Mouse (Mus musculus): ENCODE results near the gene Rab13.

The Rab13 gene

DNA sequence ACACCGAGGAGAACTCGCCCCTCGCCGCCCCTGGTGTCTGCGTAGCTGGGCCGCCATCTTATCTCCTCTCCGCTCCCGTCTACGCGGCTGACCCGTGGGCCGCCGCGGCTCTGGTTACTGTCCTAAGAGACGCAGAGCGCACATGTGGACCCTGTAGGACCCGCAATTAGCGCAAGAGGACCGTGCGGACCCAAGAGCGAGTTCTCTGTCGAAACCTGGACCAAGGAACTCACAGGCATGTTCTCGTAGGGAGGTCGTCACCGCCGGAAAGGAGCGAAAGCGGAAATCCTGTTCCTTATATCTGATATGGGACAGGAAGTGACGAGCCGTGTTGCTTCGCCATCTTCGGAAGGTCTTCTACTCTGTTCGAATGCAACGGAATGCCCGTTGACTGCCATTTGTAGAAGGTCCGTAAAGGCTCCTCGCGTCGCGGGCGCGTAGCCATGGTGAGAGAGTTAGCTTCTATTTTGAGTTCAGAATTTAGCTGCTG, at the start of gene Rab13, which contains the start of gene Rps27:
Gene Rab13 (plus strand): TSS at position 319 of the 490 bp plus-strand sequence.
Gene Rps27 (minus strand): TSS at position 275 of the 490 bp plus-strand sequence.
- peak; percentile 94 for DNase-seq

DNA sequence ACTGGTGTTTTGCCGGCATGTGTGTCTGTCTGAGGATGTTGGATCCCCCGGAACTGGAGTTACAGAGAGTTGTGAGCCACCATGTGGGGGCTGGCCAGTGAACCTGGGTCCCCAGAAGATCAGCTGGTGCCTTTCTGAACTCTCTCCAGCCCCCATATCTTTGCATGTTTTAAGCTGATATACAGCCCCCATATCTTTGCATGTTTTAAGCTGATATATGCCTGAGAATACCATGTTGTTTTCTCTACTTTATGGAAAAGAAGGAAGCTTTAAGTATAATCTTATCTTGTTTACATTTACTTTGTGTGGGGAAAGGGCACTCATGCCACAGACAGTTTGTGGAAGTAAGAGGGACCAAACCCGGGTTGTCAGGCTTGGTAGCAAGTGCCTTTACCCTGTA, 33.9 kb upstream of the Rab13 start:
- DNase-seq: no peak

DNA sequence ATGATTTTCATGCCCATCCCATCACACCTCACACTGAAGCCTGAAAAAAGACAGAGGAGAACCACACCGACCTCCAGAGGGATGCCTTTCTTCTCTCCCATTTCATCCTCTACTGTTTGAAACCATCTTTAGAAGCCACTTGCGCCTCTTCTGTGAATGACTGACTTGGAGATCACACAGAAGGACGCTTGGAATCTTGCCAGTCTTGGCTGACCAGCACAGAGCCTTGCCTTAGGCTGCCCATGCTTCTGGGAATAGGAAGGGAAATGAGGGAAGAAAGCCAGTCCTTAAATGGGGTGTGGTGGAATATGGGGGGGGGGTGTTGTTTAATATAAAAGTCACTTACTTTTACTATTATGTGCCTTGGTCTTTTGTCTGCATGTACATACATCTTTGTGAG, 29.9 kb upstream of the Rab13 start:
- peak; percentile 48 for DNase-seq

DNA sequence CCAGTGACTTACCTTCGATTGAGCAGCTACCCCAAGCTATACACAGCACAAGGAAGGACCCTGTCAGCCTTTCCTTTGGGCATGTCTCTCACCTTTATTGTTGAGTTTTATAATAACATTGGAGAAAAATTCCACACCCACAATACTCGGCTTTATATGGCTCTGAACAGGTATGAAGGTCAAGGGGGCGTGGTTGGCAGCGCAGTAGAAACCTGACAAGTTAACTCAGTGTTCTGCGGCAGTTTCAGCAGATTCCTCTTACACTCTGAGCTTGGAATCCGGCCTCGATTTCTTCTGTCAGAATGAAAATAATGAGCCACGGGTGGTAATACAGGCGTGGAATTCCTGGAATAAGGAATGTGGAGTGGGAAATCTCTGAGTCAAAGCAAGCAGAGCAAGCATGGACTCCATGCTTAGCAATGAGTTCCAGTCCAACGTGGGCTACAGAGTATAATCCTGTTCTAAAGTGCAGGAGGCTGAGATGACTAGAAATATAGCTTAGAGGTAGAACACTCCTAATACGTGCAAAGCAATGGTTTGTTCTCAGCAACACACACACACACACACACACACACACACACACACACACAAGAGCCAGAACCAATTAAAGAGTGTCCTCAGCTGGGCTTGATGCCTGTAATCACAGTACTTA, 22.5 kb upstream of the Rab13 start:
- no peak for DNase-seq

DNA sequence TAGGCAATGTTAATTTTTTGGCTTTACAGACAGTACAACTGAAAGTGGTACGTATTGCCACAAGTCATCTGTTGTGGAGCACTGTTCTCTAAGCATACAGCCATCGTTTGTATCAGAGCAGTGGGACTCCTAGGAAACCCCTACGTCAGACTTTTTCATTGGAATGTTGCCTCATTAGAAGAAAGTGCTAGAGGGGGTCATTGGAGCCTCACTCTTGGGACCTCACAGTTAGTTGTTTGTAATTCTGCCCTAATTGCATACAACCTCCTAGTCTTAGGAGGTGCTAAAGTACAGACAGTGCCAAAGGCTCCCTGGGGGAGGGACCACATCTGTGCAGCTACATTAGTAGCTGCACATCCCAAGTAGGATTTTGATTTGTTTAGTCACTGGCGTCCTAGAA, 18.7 kb upstream of the Rab13 start:
- DNase-seq: no peak

DNA sequence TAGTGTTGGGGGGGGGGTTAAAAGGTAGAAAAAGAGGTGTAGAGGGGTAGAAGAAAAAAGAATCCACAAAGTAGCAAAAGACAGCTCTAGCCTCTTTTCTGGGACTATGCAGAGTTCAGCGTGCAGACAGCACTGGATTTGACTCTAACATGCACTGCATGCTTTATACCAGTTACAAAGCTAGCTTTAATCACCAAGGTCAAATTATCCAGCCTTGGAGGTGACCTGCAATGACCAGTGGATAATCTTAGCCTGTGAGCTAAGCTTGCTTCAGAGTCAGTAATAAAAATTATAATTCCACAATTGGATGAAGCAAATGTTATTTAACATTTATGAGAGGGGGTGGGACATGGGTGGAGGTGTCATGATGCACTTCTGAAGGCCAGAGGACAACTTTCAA, 17.9 kb upstream of the Rab13 start:
- DNase-seq: no peak

DNA sequence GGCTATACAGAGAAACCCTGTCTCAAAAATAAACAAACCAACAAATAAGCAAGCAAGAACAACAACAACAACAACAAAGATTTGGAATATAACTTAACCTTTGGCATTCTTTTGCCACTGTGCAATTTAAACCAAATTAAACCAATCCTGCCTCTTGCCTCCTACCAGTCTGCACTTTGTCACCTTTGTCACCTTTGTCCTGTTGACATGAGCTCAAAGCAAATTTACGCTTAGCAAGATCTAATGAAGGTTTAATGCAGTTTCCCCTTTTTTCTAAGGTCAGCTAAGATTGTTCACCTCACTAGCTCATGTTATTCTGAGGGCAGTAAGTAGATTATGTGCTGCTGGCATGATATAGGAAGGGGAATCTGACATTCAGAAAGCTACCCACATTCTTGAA, 15.9 kb upstream of the Rab13 start:
- DNase-seq: no peak

DNA sequence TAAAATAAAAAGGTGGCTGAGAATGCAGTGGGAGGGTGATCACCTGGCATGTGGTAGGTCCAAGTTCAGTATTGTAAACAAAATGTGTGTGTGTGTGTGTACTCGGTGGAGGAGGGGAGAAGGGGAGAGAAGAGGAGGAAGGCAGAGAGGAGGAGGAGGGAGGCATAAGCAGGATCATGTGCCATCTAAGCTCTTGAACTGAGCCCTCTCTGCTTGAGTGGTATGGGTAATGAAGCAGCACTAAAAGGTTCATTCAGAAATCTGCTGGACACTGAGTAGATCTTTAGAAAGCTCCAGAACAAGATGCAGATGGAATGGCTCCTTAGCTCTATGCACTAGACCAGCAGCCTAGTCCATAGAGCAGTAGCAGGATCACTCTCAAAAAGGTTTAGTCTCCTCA, 10.6 kb upstream of the Rab13 start:
- DNase-seq: no peak

DNA sequence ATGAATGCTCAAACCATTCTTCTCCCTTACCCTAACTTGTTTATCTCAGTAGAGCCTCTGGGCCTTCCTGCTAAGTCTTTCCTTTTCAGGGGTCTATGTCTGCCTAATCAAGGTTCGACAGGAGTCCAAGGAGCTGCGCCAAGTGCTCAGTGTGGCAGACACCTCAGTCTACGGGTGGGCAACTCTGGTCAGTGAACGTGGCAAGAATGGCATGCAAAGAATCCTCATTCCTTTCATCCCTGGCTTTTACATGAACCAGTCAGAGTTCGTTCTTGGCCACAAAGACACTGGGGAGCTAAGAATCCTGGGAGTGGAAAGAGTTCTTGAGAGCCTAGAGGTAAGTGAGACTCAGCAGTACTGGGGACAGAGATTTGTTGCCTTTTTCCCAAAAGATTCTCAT, 9.9 kb upstream of the Rab13 start:
- no peak for DNase-seq

DNA sequence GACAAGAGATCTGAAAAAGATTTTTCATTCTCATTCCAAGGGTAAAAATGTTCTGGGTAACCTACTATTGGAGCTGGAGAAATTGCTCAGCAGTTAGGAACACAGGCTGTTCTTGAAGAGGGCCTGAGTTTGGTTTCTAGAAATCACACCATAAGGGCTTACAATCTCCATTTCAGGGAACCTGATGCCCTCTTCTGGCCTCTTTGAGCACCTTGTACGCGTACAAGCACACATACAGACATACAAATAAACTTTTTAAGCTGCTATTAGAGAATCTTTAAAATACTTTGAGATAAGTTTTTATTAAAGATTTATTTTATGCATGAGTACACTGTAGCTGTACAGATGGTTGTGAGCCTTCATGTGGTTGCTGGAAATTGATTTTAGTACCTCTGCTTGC, 8.9 kb upstream of the Rab13 start:
- DNase-seq: no peak

DNA sequence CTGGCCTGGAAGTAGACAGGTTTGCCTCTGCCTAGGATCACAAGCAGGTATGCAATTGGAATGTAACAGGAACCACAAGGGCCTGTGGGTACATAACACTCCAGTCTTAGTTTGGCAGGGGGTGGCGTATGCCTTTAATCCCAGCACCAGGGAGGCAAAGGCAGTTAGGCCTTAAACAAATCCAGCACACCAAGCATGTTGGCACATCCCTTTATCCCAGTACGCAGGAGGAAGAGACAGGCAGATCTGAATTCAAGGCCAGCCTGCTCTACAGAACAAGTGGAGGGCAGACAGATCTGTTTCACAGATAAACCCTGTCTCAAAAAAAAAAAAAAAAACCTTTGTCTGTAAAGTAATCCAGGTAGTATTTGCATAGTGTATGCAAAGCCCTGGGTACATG, 4.8 kb upstream of the Rab13 start:
- no peak for DNase-seq

DNA sequence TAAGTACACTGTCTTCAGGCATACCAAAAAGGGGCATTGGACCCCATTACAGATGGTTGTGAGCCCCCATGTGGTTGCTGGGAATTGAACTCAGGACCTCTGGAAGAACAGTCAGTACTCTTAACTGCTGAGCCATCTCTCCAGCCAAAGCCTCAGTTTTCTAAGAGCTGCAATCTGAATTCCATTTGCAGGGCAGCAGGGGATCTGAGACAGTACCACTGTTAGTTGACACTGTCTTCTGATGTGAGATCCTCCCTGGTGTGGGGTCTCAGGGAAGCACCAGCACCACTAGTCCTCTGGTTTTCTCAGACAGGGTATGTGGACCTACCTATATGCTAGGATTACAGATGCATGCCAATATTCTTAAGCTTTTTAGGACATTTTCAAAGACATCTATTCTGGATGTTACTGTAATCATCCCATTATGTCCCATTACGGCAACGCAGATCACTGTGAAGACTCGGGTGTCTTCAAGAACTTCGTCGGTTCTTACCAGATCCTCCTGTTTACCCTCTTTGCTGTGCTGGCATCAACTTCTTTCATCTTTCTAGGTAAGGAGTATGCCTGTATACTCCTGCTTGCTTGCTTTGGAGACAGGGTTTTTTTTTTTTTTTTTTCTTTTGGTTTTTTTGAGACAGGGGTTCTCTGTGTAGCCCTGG, 3.5 kb upstream of the Rab13 start:
- no peak for DNase-seq

DNA sequence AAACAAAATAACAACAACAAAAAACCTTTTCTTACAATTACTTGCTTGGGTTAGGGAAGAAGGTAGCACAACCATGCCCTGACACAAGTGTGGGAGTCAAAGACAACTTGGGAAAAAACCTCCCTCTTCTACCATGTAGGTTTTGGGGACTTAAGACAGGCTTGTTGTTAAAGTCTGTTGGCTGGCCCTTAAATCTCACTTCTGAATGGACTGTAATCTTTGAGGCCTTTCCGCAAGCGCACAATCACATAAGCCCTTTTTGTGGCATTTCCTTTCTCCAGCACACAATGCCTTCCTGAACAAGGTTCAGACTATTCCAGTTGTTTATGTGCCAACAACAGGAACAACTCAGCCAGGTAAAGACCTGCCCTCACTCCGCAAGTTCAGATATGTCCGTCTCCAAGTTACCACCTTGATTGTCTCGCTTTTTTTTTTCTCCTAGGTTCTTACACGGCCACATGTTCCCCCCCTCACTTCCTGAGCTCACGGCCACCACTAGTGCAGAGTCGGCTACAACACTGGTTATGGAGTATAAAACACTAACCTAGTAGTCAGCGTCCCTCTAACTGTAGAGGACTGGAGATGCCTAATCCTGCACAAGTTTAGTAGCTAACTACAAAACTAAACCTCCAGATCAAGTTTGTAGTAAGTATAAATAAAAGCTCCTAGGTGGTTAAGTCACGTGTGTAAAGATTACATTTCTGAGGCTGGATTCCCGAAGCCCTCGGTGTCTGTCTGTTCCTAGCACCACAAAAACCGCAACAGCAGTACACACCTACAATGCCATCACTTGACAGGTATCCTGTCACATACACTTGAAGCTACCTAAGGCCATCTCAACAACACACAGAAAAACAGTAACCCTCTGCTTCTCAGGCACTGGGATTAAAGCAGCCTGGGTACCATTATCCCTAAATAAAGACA, 1.8 kb upstream of the Rab13 start:
- DNase-seq: no peak

DNA sequence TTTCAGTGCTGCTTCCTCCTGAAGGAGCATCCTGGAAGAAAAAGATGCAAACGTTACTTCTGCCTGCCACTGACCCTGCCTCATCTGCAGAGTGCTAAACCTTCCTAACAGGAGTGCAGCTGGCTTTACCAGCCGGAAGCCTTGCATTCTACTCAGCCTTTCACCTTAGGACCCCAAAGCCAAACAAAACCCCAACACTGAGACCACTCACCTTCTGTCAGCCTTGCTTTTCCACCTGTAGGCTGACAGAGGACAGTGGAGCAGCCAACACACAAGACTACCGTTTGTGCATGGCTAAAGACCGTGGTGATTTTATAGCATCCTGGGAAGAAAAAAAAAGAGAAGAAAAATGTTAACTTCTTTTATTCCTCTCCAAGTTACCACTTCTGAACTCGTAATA, 772 bp upstream of the Rab13 start:
- no peak for DNase-seq

DNA sequence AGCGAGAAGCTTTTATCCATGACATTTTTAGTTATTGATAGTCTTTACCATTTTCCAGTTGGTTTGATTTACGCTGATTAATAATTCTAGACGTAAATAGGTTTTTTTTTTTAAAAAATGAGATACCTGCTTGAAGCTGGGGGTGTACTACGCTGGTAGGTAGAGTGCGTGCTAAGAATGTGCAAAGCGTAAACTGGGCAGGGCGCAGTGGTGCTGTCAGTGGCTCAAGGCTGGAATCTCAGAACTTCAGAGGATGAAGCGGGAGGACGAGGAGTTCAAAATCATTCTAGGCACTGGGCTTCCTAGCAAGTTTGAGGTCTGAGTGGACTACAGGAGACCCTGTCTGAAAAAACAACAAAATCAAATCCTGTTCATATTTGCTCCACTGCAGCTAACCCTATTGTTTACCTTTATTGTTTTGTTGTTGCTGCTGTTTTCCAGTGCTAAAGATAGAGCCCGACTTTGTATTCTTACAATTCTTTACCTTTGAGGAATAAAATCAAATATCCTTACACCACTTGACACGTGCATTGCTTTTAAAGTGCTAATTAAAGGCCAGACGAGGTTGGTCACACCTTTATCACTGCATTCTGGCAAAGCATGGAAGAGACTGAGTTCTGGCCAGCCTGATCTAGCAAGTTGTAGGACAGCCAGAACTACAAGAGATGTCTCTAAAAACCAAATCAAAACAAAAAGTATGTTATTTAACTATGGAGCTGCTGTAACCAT, 625 bp downstream of the Rab13 start:
- no peak for DNase-seq

DNA sequence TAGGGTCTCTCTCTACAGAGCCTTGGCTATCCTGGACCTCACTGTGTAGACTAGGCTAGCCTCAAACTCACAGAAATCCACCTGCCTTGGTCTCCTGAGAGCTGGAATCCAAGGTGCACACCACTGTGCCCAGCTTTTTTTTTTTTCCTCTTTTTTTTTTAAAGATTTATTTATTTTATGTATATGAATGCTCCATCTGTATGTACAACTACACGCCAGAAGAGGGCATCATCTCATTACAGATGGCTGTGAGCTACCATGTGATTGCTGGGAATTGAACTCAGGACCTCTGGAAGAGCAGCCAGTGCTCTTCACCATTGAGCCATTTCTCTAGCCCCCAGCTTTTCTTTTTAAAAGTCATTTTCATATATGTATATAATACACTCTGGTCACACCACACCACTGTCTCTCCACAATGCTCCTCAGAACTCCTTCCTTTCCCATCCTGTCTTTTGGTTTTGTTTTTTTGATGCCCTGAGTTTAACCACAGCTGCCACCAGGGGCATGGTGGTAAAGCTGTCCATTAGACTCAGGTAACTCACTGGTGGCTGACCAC, 2.4 kb downstream of the Rab13 start:
- DNase-seq: no peak

DNA sequence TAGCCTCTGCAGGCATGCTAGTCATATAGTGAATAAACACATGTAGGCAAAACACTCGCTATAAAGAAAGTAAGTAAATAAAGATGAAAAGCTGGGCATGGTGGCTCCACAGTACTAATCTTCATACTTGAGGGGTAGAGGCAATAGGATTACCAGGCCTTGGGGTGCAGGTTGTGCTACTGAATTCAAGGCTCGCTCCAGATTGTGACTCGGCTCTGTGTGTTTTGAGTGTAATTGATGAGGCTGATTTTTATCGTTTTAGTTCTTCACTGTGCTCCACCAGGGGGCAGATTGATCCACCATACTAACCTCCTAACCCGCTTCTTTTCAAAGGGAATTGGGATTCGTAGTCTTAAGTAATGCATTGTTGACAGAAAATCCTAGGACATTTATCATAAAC, 6.6 kb downstream of the Rab13 start:
- DNase-seq: peak; percentile 69

DNA sequence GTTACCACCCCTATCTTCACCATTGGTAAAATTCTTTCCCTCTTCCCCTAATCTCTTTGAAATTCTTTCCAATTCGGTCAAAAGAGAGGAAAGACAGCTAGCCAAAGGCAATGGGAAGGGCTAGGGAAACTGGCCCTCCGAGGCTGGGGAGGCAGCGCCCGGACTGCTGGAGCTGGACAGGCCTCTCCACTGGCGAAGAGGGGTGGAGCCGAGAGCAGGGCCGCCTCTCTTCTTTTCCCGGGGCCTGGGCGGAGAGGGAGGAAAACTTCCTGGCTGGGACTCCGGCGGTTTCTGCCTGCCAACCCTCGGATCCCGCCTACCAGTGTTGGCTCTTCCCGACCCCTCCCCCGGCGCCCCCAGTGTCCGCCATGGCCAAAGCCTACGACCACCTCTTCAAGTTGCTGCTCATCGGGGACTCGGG, 7.0 kb downstream of the Rab13 start:
- DNase-seq: peak; percentile 94

DNA sequence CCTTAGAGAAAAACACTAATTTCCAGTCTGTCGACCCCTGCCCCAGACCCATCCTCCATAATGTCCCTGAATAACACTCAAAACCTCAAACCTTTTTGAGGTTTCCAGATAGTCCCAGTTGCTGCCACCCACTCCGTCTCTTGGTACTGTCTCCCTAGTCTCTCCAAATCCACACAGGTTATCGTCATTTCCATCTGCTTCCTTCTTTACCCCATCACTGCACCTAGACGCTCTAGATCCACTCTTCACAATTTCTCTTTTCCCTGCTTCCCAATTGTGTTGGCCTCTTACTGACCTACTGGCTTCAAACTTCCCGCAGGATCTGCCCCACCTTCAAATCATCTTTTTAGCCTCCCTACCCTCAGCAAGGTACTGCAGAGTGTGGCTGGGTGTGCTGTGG, 7.6 kb downstream of the Rab13 start:
- no peak for DNase-seq

DNA sequence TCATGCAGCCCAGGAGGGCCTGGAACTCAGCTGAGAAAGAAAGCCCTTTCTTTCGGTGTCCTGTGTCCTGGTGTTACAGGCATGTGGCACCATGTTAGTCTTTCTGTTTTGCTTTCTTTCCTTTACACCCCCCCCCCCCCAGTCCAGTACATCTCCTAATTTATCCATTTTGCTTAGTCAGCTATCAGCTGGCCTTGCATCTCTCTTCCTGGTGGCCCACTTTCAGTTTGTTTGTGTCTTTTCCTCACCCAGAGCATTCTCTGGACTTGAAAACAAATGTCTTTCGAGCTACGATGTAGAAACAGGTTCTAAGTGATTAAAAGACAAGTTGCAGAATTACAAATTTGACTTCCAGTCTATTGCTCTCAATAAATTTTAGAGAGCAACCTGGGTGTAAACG, 9.0 kb downstream of the Rab13 start:
- DNase-seq: no peak

DNA sequence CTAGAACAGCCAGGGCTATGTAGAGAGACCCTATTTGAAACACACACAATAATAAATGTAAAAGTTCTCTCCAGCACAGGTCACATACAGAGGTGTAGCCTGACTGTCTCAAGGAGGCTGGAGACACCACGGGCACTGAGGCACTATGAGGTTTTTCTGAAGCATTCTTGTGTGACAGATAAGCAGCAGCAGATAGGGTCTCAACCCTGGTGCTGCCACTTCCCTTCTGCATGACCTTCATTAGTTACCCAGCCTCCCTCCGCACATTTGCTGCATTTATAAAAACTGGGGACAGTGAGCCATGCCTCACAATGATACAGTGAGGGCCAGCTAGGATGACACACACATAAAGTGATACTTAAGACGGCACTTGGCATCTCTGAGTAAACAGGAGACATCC, 9.4 kb downstream of the Rab13 start:
- DNase-seq: no peak

DNA sequence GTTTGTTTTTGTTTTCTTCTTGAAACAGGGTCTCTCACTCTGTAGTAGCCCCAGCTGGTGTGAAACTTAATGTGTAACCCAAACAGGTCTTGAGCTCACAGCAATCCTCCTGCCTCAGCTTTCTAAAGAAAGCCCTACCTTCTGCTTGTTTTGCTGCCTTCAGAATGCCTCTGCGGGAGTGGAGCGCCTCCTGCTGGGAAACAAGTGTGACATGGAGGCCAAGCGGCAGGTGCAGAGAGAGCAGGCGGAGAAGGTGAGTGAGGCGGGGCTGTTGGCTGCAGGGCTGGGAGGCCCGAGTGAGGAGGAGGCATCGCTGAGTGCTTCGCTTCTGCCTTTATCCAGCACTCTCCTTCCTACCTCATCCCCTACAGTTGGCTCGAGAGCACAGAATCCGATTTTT, 10.8 kb downstream of the Rab13 start:
- no peak for DNase-seq

DNA sequence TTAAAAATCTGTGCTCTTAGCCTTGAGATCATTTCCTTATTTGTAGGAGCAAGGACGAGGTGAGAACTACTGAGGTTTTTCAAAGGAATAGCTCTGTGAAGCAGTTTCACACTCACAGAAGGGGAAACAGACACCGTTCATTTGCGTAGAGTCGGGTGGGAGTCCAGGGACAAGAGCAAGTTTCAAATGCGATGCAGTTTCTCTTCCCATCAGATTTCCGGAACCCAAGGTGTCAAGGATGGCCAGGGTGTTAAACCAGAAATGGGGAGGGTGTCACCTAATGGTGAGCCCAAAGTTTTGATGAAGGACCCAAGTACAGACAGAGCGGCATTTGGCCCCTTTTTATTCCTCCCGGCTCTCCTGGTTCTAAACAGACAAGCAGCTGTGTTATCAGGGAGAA, 17.6 kb downstream of the Rab13 start:
- no peak for DNase-seq

All from lung, postnatal 10 days (tissue).